Comparison of ENCODE assay signal across 23 mouse cellular contexts in genomic region chrX:166196327-166196726, GRCm38 (mm10). TPM values are rescaled to one million over a fixed set of nuclear protein-coding genes. Genes with fewer than 3 reads are reported as not detected.
A peak's percentile ranks its signal among the peaks of the same experiment; 100 is the strongest.
DNase-seq lines count a peak whose midpoint lies in the region; ATAC-seq and TF ChIP-seq lines count a peak whose summit lies in the region.
"Had no signal": no experiment of that assay in that cellular context is flagged by ENCODE, and none has a peak within 500 bp of the region (broad histone marks: within the 10 kb centered on the region; RNA-seq: fewer than 3 reads in every experiment).

No protein-coding gene starts in this region.

- TF ChIP-seq POLR2A in MEL (IDR thresholded peaks at IDR 0.05; ENCODE audit: control insufficient read depth in 1 of 2, insufficient read depth in 1 of 2, low read depth in 1 of 2, low read length in 2 of 2, poor library complexity in 1 of 2): no peak

- H3K27ac ChIP-seq in MEL (ENCODE audit: control insufficient read depth, low read depth, low read length): no peak overlapping the region
- H3K27ac ChIP-seq in liver, embryonic 13.5 days: no peak overlapping the region
- no peak overlapping the region for H3K27ac ChIP-seq in liver, postnatal 0 days (ENCODE audit: low read depth)
- H3K27ac ChIP-seq in hindbrain, embryonic 12.5 days: no peak overlapping the region
- no peak overlapping the region for H3K27ac ChIP-seq in heart, embryonic 11.5 days (ENCODE audit: low read depth, low read length)
- H3K27ac ChIP-seq: embryonic facial prominence, embryonic 15.5 days; forebrain, embryonic 12.5 days; heart, embryonic 10.5 days; heart, embryonic 15.5 days; hindbrain, embryonic 14.5 days had no signal

- 0 out of 2 replicates have a peak, but pooled peaks have one; percentile 36 for ATAC-seq in common myeloid progenitor, adult 5-6 weeks (replicated peaks; ENCODE audit: low read depth, poor library complexity, severe bottlenecking)
- peak; percentile 78 for ATAC-seq in liver, embryonic 13.5 days (ENCODE audit: low read depth)
- ATAC-seq in liver, postnatal 0 days: peak; percentile 54
- ATAC-seq in hindbrain, embryonic 12.5 days (ENCODE audit: low FRiP score): no peak
- no peak for ATAC-seq in heart, embryonic 11.5 days (replicated peaks; ENCODE audit: insufficient number of reproducible peaks, low FRiP score, low TSS enrichment)
- ATAC-seq: activated CD4-positive, CD25-positive, alpha-beta regulatory T cell, adult 4 months; forebrain, embryonic 16.5 days; Patski had no signal

- no peak for TF ChIP-seq CTCF in MEL (IDR thresholded peaks at IDR 0.05 in 2 of 3, conservative IDR thresholded peaks at IDR 0.05 in 1 of 3; ENCODE audit: control insufficient read depth in 1 of 3, insufficient read depth in 1 of 3, low read depth in 2 of 3, low read length in 3 of 3, poor library complexity in 1 of 3, severe bottlenecking in 1 of 3)
- TF ChIP-seq CTCF in liver, postnatal 0 days (IDR thresholded peaks at IDR 0.05; ENCODE audit: low read depth): no peak

- H3K4me2 ChIP-seq in liver, embryonic 13.5 days: no peak overlapping the region
- H3K4me2 ChIP-seq in liver, postnatal 0 days (ENCODE audit: low read depth, low read length): no peak overlapping the region
- no peak overlapping the region for H3K4me2 ChIP-seq in hindbrain, embryonic 12.5 days (replicated peaks)
- no peak overlapping the region for H3K4me2 ChIP-seq in heart, embryonic 11.5 days
- H3K4me2 ChIP-seq: embryonic facial prominence, embryonic 15.5 days; forebrain, embryonic 12.5 days; heart, embryonic 15.5 days; hindbrain, embryonic 14.5 days had no signal

- peak; percentile 43 for DNase-seq in MEL (ENCODE audit: low read depth, low spot score)
- DNase-seq in liver, embryonic 13.5 days: no peak
- DNase-seq in liver, postnatal 0 days: no peak
- no peak for DNase-seq in kidney, adult 8-10 months
- DNase-seq in adrenal gland, postnatal 14 days: no peak
- DNase-seq: adrenal gland, postnatal 25 days; cerebellum, adult 18-20 months; cerebellum, postnatal 10 days; embryo, embryonic 11 days; gastrocnemius, postnatal 10 days; heart, adult 18-20 months; heart, postnatal 14 days had no signal

- no peak for TF ChIP-seq RAD21 in MEL (IDR thresholded peaks at IDR 0.05; ENCODE audit: low read depth, low read length)

- H3K36me3 ChIP-seq in MEL (ENCODE audit: control insufficient read depth in 1 of 2, insufficient read depth in 2 of 2, low read length in 2 of 2): no peaks in the 10 kb centered on the region
- H3K36me3 ChIP-seq in liver, embryonic 13.5 days: no peaks in the 10 kb centered on the region
- H3K36me3 ChIP-seq in liver, postnatal 0 days (replicated peaks; ENCODE audit: insufficient read depth, low read length): no peaks in the 10 kb centered on the region
- H3K36me3 ChIP-seq in hindbrain, embryonic 12.5 days: no peaks in the 10 kb centered on the region
- no peaks in the 10 kb centered on the region for H3K36me3 ChIP-seq in heart, embryonic 11.5 days (ENCODE audit: control insufficient read depth, insufficient read depth, low read length)
- H3K36me3 ChIP-seq: embryonic facial prominence, embryonic 15.5 days; forebrain, embryonic 12.5 days; heart, embryonic 10.5 days; heart, embryonic 15.5 days had no signal

- 0 out of 4 replicates have a peak, but pooled peaks cover 0 to 2% of the 10 kb centered on the region in 2 experiments for H3K4me1 ChIP-seq in MEL (ENCODE audit: control insufficient read depth in 1 of 2, insufficient read depth in 2 of 2, low read length in 2 of 2)
- H3K4me1 ChIP-seq in liver, embryonic 13.5 days (replicated peaks): no peaks in the 10 kb centered on the region
- H3K4me1 ChIP-seq in liver, postnatal 0 days (ENCODE audit: insufficient read depth): no peaks in the 10 kb centered on the region
- H3K4me1 ChIP-seq in hindbrain, embryonic 12.5 days: no peaks in the 10 kb centered on the region
- no peaks in the 10 kb centered on the region for H3K4me1 ChIP-seq in heart, embryonic 11.5 days (ENCODE audit: control insufficient read depth, insufficient read depth, low read length)
- H3K4me1 ChIP-seq: embryonic facial prominence, embryonic 15.5 days; forebrain, embryonic 12.5 days; heart, embryonic 10.5 days; heart, embryonic 15.5 days had no signal

- H3K79me2 ChIP-seq in MEL (ENCODE audit: control insufficient read depth, insufficient read depth, low read length, poor library complexity): no peaks in the 10 kb centered on the region

- no peak overlapping the region for H3K4me3 ChIP-seq in MEL (ENCODE audit: control insufficient read depth in 1 of 2, insufficient read depth in 1 of 2, low read depth in 2 of 2, low read length in 2 of 2)
- H3K4me3 ChIP-seq in liver, embryonic 13.5 days (replicated peaks): no peak overlapping the region
- no peak overlapping the region for H3K4me3 ChIP-seq in liver, postnatal 0 days (ENCODE audit: low read depth, low read length)
- no peak overlapping the region for H3K4me3 ChIP-seq in hindbrain, embryonic 12.5 days
- H3K4me3 ChIP-seq in heart, embryonic 11.5 days (ENCODE audit: low read depth, low read length): no peak overlapping the region
- H3K4me3 ChIP-seq: embryonic facial prominence, embryonic 15.5 days; forebrain, embryonic 12.5 days; heart, embryonic 10.5 days; heart, embryonic 15.5 days had no signal

- H3K9ac ChIP-seq in MEL (ENCODE audit: control insufficient read depth, low read depth, low read length, poor library complexity, severe bottlenecking): no peak overlapping the region
- no peak overlapping the region for H3K9ac ChIP-seq in liver, embryonic 13.5 days
- H3K9ac ChIP-seq in liver, postnatal 0 days (replicated peaks): no peak overlapping the region
- H3K9ac ChIP-seq in hindbrain, embryonic 12.5 days: no peak overlapping the region
- H3K9ac ChIP-seq in heart, embryonic 11.5 days (ENCODE audit: low read depth, low read length): no peak overlapping the region
- H3K9ac ChIP-seq: embryonic facial prominence, embryonic 15.5 days; forebrain, embryonic 12.5 days; heart, embryonic 15.5 days; hindbrain, embryonic 14.5 days had no signal

- no peaks in the 10 kb centered on the region for H3K9me3 ChIP-seq in MEL (replicated peaks; ENCODE audit: insufficient read depth, low read length)
- H3K9me3 ChIP-seq in liver, embryonic 13.5 days (replicated peaks): no peaks in the 10 kb centered on the region
- H3K9me3 ChIP-seq in liver, postnatal 0 days (ENCODE audit: low read length): no peaks in the 10 kb centered on the region
- H3K9me3 ChIP-seq in hindbrain, embryonic 12.5 days (replicated peaks): no peaks in the 10 kb centered on the region
- no peaks in the 10 kb centered on the region for H3K9me3 ChIP-seq in heart, embryonic 11.5 days (replicated peaks; ENCODE audit: control insufficient read depth, low read length)
- H3K9me3 ChIP-seq: embryonic facial prominence, embryonic 15.5 days; forebrain, embryonic 12.5 days; heart, embryonic 10.5 days; heart, embryonic 15.5 days had no signal

- H3K27me3 ChIP-seq in MEL (ENCODE audit: control insufficient read depth in 1 of 2, insufficient read depth in 2 of 2, low read length in 2 of 2): no peaks in the 10 kb centered on the region
- no peaks in the 10 kb centered on the region for H3K27me3 ChIP-seq in liver, embryonic 13.5 days
- H3K27me3 ChIP-seq in liver, postnatal 0 days (ENCODE audit: insufficient read depth, low read length): no peaks in the 10 kb centered on the region
- 0 out of 2 replicates have a peak, but pooled peaks cover 6% of the 10 kb centered on the region for H3K27me3 ChIP-seq in hindbrain, embryonic 12.5 days
- H3K27me3 ChIP-seq in heart, embryonic 11.5 days (ENCODE audit: control insufficient read depth, insufficient read depth, low read length): no peaks in the 10 kb centered on the region
- H3K27me3 ChIP-seq: embryonic facial prominence, embryonic 15.5 days; heart, embryonic 15.5 days; Patski had no signal

- TF ChIP-seq EP300 in MEL (IDR thresholded peaks at IDR 0.05; ENCODE audit: low read depth in 1 of 2, low read length in 2 of 2): peak in 1 of 2 experiments; percentile 24; a peak in 2 of 4 replicates
- TF ChIP-seq EP300 in liver, postnatal 0 days (IDR thresholded peaks at IDR 0.05; ENCODE audit: low read depth): no peak

TF ChIP-seq in MEL, 35 proteins besides CTCF, POLR2A, EP300 and RAD21 (continues in another document):
- TF ChIP-seq ZMIZ1 (IDR thresholded peaks at IDR 0.05; ENCODE audit: low read depth, low read length) (no peak), TAL1 (IDR thresholded peaks at IDR 0.05; ENCODE audit: low read length) (peak; percentile 36; the same call in 1 of the 2 replicates), POLR2AphosphoS2 (IDR thresholded peaks at IDR 0.05; ENCODE audit: low read length) (no peak), USF1 (IDR thresholded peaks at IDR 0.05; ENCODE audit: low read depth, low read length) (no peak), KAT2A (conservative IDR thresholded peaks at IDR 0.05; ENCODE audit: low read depth, low read length) (no peak), JUND (IDR thresholded peaks at IDR 0.05; ENCODE audit: low read depth, low read length) (no peak), GABPA (IDR thresholded peaks at IDR 0.05; ENCODE audit: low read depth, low read length) (no peak), TCF12 (IDR thresholded peaks at IDR 0.05; ENCODE audit: low read depth, low read length) (peak; percentile 18; the same call in 1 of the 2 replicates), ELF1 (IDR thresholded peaks at IDR 0.05; ENCODE audit: low read depth, low read length) (no peak)

RNA-seq across cellular contexts. Expression of gene Gemin8, which starts 26.1 kb away (rescaled TPM):
- total RNA-seq in MEL (2012; rRNA removed): 13.2 and 15.1 TPM in 2 replicates
- polyA plus RNA-seq in MEL (2012; ENCODE audit: insufficient read depth in 1 of 2, insufficient read length in 2 of 2, low read depth in 1 of 2, low replicate concordance in 2 of 2, missing spikeins in 1 of 2): 10 to 100 TPM in 1 of 2 experiments, not detected in 1; 35.8 TPM
- total RNA-seq in common myeloid progenitor, adult 5-6 weeks (2017): 17.0 and 17.1 TPM in 2 replicates
- 7.5 and 7.9 TPM in 2 replicates for polyA plus RNA-seq in liver, embryonic 13.5 days (2015; fragmentation: Nextera tagmentation; extraction: Ambion mirVana)
- polyA plus RNA-seq in liver, postnatal 0 days (2015; fragmentation: Nextera tagmentation; extraction: Ambion mirVana): 3.5 TPM in 2 replicates
- polyA plus RNA-seq in hindbrain, embryonic 12.5 days (2016; fragmentation: Nextera tagmentation; extraction: Ambion mirVana): 10.4 and 11.7 TPM in 2 replicates
- total RNA-seq in adrenal gland, postnatal 14 days (2021): 8.1 and 10.2 TPM in 2 replicates
- polyA plus RNA-seq in heart, embryonic 11.5 days (2014; fragmentation: Nextera tagmentation; extraction: Ambion mirVana): 9.3 and 11.7 TPM in 2 replicates

RNA-seq across cellular contexts. Expression of gene Gpm6b, which starts 42.4 kb away (rescaled TPM):
- total RNA-seq in MEL (2012; rRNA removed): 2.9 and 4.9 TPM in 2 replicates
- 10 to 100 TPM in 1 of 2 experiments, not detected in 1; 13.2 TPM for polyA plus RNA-seq in MEL (2012; ENCODE audit: insufficient read depth in 1 of 2, insufficient read length in 2 of 2, low read depth in 1 of 2, low replicate concordance in 2 of 2, missing spikeins in 1 of 2)
- 0.05 and 0.82 TPM in 2 replicates for total RNA-seq in common myeloid progenitor, adult 5-6 weeks (2017)
- polyA plus RNA-seq in liver, embryonic 13.5 days (2015; fragmentation: Nextera tagmentation; extraction: Ambion mirVana): 2.4 and 2.7 TPM in 2 replicates
- 1.8 and 2.0 TPM in 2 replicates for polyA plus RNA-seq in liver, postnatal 0 days (2015; fragmentation: Nextera tagmentation; extraction: Ambion mirVana)
- 211 and 224 TPM in 2 replicates for polyA plus RNA-seq in hindbrain, embryonic 12.5 days (2016; fragmentation: Nextera tagmentation; extraction: Ambion mirVana)
- total RNA-seq in adrenal gland, postnatal 14 days (2021): 10.4 and 14.0 TPM in 2 replicates
- polyA plus RNA-seq in heart, embryonic 11.5 days (2014; fragmentation: Nextera tagmentation; extraction: Ambion mirVana): 5.2 and 6.3 TPM in 2 replicates

Comparison
In these comparisons a context has a peak if more than half of its experiments do, and no peak if none do; other contexts are left out.
1. ATAC-seq: peak in common myeloid progenitor, adult 5-6 weeks (single experiment), liver, embryonic 13.5 days (single experiment) and liver, postnatal 0 days (single experiment); none in hindbrain, embryonic 12.5 days (single experiment) and heart, embryonic 11.5 days (single experiment).
2. RNA of gene Gpm6b, which starts 42.4 kb away (polyA plus RNA-seq): 211 to 224 TPM in hindbrain, embryonic 12.5 days; 13.2 TPM in MEL, 5.2 to 6.3 TPM in heart, embryonic 11.5 days, 2.4 to 2.7 TPM in liver, embryonic 13.5 days and 1.8 to 2.0 TPM in liver, postnatal 0 days; every median in the first group is over 10 times any median in the second.